Mouse (Mus musculus): Measurements from ENCODE around the gene Tshz2.

- TF ChIP-seq CTCF (IDR thresholded peaks at IDR 0.05; ENCODE audit: low read depth) (no peak), EP300 (IDR thresholded peaks at IDR 0.05; ENCODE audit: low read depth) (no peak)
Observed at GRCm38 (mm10) chr2:169912826-169913225, 280.0 kb downstream of the Tshz2 start.

Data from liver, embryonic 14.5 days (tissue).